Mouse (Mus musculus): ENCODE results near the gene Gpr39. TPM values are rescaled to one million over a fixed set of nuclear protein-coding genes. Genes with fewer than 3 reads are reported as not detected.

Gpr39 gene
- polyA plus RNA-seq, 1 experiment from 2014 or later: 3.7 TPM

Other genes starting within 250 kb of the Gpr39 start
- gene Actr3, start 241.3 kb upstream of the Gpr39 start, polyA plus RNA-seq (2014; fragmentation: Nextera tagmentation; extraction: Ambion mirVana): 183 and 275 TPM in 2 replicates
- 30.0 and 47.7 TPM in 2 replicates for gene Slc35f5, start 116.4 kb upstream of the Gpr39 start, polyA plus RNA-seq (2014; fragmentation: Nextera tagmentation; extraction: Ambion mirVana)
- gene Lypd1, start 236.1 kb downstream of the Gpr39 start, polyA plus RNA-seq (2014; fragmentation: Nextera tagmentation; extraction: Ambion mirVana): 0.19 and 2.0 TPM in 2 replicates

Measured in kidney, embryonic 14.5 days (tissue).